Mouse (Mus musculus): ENCODE results near the gene Katna1. TPM values are rescaled to one million over a fixed set of nuclear protein-coding genes. Genes with fewer than 3 reads are reported as not detected.
"Not testable (repeated sequence)": the region's sequence is repeated elsewhere in the genome, so short reads cannot be mapped to it uniquely, and the experiment has no call there.

Katna1 gene
- polyA plus RNA-seq, 1 experiment from 2014 or later, result 59.5 TPM

DNA sequence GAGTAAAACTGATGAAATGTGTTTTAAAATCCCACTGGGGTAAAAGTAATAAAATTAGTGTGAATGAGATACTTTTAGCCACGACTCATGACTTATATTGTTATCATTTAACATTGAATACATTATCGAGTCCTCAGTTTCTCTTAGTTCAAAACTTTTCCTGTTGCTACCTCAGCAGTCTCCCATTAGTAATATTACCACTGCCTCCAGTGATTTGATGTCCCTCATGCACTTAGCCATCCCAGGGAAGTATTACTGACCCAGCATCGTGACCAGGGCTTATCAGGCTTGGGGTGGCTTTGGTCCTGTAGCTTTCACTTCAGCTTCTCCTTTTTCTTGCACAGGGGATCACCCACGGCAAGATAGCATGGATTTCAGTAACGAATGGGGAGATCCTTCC lies 15.7 kb upstream of the Katna1 start:
- Histone ChIP-seq H3K36me3 (ENCODE audit: control insufficient read depth, insufficient read depth, low read length) (peaks cover 89% of the 10 kb centered on the region), H3K27me3 (replicated peaks; ENCODE audit: control insufficient read depth, insufficient read depth, low read length) (no peaks in the 10 kb centered on the region), H3K27ac (ENCODE audit: low read depth) (no peak overlapping the region), H3K9me3 (ENCODE audit: control insufficient read depth, low read length) (no peaks in the 10 kb centered on the region), H3K9ac (ENCODE audit: low read length) (no peak overlapping the region), H3K4me1 (replicated peaks; ENCODE audit: control insufficient read depth, insufficient read depth, low read length) (no peaks in the 10 kb centered on the region), H3K4me3 (ENCODE audit: low read depth, low read length) (no peak overlapping the region), H3K4me2 (ENCODE audit: low read length) (no peak overlapping the region)
- DNase-seq (ENCODE audit: low spot score) (no peak), ATAC-seq (replicated peaks; ENCODE audit: low FRiP score, low TSS enrichment, low read depth) (no peak)
- 87% methylated on average over 5 of the region's 5 CpGs for WGBS

DNA sequence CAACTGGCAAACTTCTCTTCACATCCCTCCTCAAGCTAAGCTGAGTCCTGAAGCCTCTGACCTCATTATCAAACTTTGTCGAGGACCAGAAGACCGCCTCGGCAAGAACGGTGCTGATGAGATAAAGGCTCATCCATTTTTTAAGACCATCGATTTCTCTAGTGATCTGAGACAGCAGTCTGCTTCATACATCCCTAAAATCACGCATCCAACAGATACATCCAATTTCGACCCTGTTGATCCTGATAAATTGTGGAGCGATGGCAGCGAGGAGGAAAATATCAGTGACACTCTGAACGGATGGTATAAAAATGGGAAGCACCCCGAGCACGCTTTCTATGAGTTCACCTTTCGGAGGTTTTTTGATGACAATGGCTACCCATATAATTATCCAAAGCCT lies 13.3 kb upstream of the Katna1 start:
- ATAC-seq (replicated peaks; ENCODE audit: low FRiP score, low TSS enrichment, low read depth) (no peak), DNase-seq (ENCODE audit: low spot score) (no peak)
- no peak overlapping the region for H3K27ac ChIP-seq (ENCODE audit: low read depth)
- H3K4me2 ChIP-seq (ENCODE audit: low read length), result no peak overlapping the region
- no peak overlapping the region for H3K9ac ChIP-seq (ENCODE audit: low read length)
- no peaks in the 10 kb centered on the region for H3K27me3 ChIP-seq (replicated peaks; ENCODE audit: control insufficient read depth, insufficient read depth, low read length)
- no peaks in the 10 kb centered on the region for H3K9me3 ChIP-seq (ENCODE audit: control insufficient read depth, low read length)
- no peaks in the 10 kb centered on the region for H3K4me1 ChIP-seq (replicated peaks; ENCODE audit: control insufficient read depth, insufficient read depth, low read length)
- WGBS, result 92% methylated on average over 13 of the region's 13 CpGs
- no peak overlapping the region for H3K4me3 ChIP-seq (ENCODE audit: low read depth, low read length)
- H3K36me3 ChIP-seq (ENCODE audit: control insufficient read depth, insufficient read depth, low read length), result peaks cover 76% of the 10 kb centered on the region

DNA sequence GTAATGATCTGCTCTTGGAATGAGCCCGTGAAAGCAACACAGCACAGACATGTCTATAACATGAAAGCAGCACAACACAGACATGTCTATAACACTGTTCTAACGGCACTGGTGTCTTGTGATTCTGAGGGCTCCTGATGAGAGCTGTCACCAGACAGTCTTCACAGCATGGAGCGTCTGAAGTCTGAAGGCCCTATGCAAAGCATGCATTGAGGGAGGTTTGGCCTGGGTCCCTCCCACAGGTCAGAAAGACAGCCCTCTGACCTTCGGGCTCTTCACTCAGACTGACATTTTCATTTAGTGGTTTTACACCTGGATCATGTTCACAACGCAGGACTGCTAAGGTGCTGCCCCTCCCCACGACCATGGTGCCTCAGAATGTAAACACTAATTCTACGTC lies 10.7 kb upstream of the Katna1 start:
- H3K9me3 ChIP-seq (ENCODE audit: control insufficient read depth, low read length), result no peaks in the 10 kb centered on the region
- 64% methylated on average over 7 of the region's 7 CpGs for WGBS
- H3K9ac ChIP-seq (ENCODE audit: low read length), result no peak overlapping the region
- DNase-seq (ENCODE audit: low spot score), result no peak
- H3K27ac ChIP-seq (ENCODE audit: low read depth), result no peak overlapping the region
- H3K36me3 ChIP-seq (ENCODE audit: control insufficient read depth, insufficient read depth, low read length), result peaks cover 55% of the 10 kb centered on the region
- no peaks in the 10 kb centered on the region for H3K27me3 ChIP-seq (replicated peaks; ENCODE audit: control insufficient read depth, insufficient read depth, low read length)
- H3K4me1 ChIP-seq (replicated peaks; ENCODE audit: control insufficient read depth, insufficient read depth, low read length), result no peaks in the 10 kb centered on the region
- H3K4me3 ChIP-seq (ENCODE audit: low read depth, low read length), result no peak overlapping the region
- ATAC-seq (replicated peaks; ENCODE audit: low FRiP score, low TSS enrichment, low read depth), result no peak
- H3K4me2 ChIP-seq (ENCODE audit: low read length), result no peak overlapping the region

GRCm38 (mm10) chr10:7726501-7726812 lies 657 bp downstream of the Katna1 start:
- peak overlapping the region; percentile 73 for H3K9ac ChIP-seq (ENCODE audit: low read length)
- ATAC-seq (replicated peaks; ENCODE audit: low FRiP score, low TSS enrichment, low read depth), result no peak
- H3K27ac ChIP-seq (ENCODE audit: low read depth), result peak overlapping the region; percentile 69; the same call in 1 of the 2 replicates

GRCm38 (mm10) chr10:7727011-7727410 lies 1.2 kb downstream of the Katna1 start:
- H3K4me2 ChIP-seq (ENCODE audit: low read length), result peak overlapping the region; percentile 65
- H3K27me3 ChIP-seq (replicated peaks; ENCODE audit: control insufficient read depth, insufficient read depth, low read length), result no peaks in the 10 kb centered on the region
- ATAC-seq (replicated peaks; ENCODE audit: low FRiP score, low TSS enrichment, low read depth) (no peak), DNase-seq (ENCODE audit: low spot score) (no peak)
- H3K36me3 ChIP-seq (ENCODE audit: control insufficient read depth, insufficient read depth, low read length), result no peaks in the 10 kb centered on the region; the same call in 1 of the 2 replicates
- WGBS, result 26% methylated on average over 3 of the region's 3 CpGs
- H3K27ac ChIP-seq (ENCODE audit: low read depth), result no peak overlapping the region
- no peaks in the 10 kb centered on the region for H3K9me3 ChIP-seq (ENCODE audit: control insufficient read depth, low read length)
- peak overlapping the region; percentile 37; the same call in 1 of the 2 replicates for H3K9ac ChIP-seq (ENCODE audit: low read length)
- H3K4me3 ChIP-seq (ENCODE audit: low read depth, low read length), result peak overlapping the region; percentile 92
- no peaks in the 10 kb centered on the region; the same call in 1 of the 2 replicates for H3K4me1 ChIP-seq (replicated peaks; ENCODE audit: control insufficient read depth, insufficient read depth, low read length)

More at GRCm38 (mm10) chr10:7726501-7726812, 657 bp downstream of the Katna1 start:
- Histone ChIP-seq H3K4me2 (ENCODE audit: low read length) (peak overlapping the region; percentile 65), H3K4me1 (replicated peaks; ENCODE audit: control insufficient read depth, insufficient read depth, low read length) (no peaks in the 10 kb centered on the region; the same call in 1 of the 2 replicates), H3K9me3 (ENCODE audit: control insufficient read depth, low read length) (no peaks in the 10 kb centered on the region), H3K27me3 (replicated peaks; ENCODE audit: control insufficient read depth, insufficient read depth, low read length) (no peaks in the 10 kb centered on the region), H3K36me3 (ENCODE audit: control insufficient read depth, insufficient read depth, low read length) (no peaks in the 10 kb centered on the region; the same call in 1 of the 2 replicates), H3K4me3 (ENCODE audit: low read depth, low read length) (peak overlapping the region; percentile 92)
- peak; percentile 54 for DNase-seq (ENCODE audit: low spot score)
- under 1% methylated on average over 8 of the region's 8 CpGs for WGBS

GRCm38 (mm10) chr10:7731582-7731981 lies 5.8 kb downstream of the Katna1 start:
- H3K27me3 ChIP-seq (replicated peaks; ENCODE audit: control insufficient read depth, insufficient read depth, low read length), result no peaks in the 10 kb centered on the region
- H3K36me3 ChIP-seq (ENCODE audit: control insufficient read depth, insufficient read depth, low read length), result no peaks in the 10 kb centered on the region; the same call in 1 of the 2 replicates
- H3K9ac ChIP-seq (ENCODE audit: low read length), result no peak overlapping the region
- no peaks in the 10 kb centered on the region; the same call in 1 of the 2 replicates for H3K4me1 ChIP-seq (replicated peaks; ENCODE audit: control insufficient read depth, insufficient read depth, low read length)
- no peak for ATAC-seq (replicated peaks; ENCODE audit: low FRiP score, low TSS enrichment, low read depth)
- no peak overlapping the region for H3K27ac ChIP-seq (ENCODE audit: low read depth)
- DNase-seq (ENCODE audit: low spot score), result no peak
- H3K4me2 ChIP-seq (ENCODE audit: low read length), result no peak overlapping the region
- H3K4me3 ChIP-seq (ENCODE audit: low read depth, low read length), result no peak overlapping the region
- no peaks in the 10 kb centered on the region for H3K9me3 ChIP-seq (ENCODE audit: control insufficient read depth, low read length)

DNA sequence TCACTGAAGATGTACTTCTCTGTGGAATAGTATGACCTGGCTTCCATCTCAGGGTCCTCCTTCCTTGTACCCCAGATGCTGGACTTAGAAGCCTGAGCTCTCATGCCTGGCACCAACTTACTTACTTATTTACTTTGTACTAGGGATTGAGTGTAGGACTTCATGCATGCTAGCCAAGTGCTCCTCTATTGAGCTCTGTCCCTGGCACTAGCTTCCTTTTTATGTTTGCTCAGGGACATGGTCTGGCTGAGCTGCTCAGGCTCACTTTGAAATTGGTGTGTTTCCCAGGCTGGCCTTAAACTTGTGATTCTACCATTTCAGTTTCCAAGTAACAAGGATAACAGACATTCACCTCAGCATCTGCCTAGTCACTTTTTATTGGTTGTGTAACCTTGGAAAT lies 11.3 kb downstream of the Katna1 start:
- H3K9me3 ChIP-seq (ENCODE audit: control insufficient read depth, low read length), result no peaks in the 10 kb centered on the region
- H3K36me3 ChIP-seq (ENCODE audit: control insufficient read depth, insufficient read depth, low read length), result peaks cover 20% of the 10 kb centered on the region
- H3K9ac ChIP-seq (ENCODE audit: low read length), result no peak overlapping the region
- H3K4me3 ChIP-seq (ENCODE audit: low read depth, low read length), result no peak overlapping the region
- no peak for ATAC-seq (replicated peaks; ENCODE audit: low FRiP score, low TSS enrichment, low read depth)
- H3K27me3 ChIP-seq (replicated peaks; ENCODE audit: control insufficient read depth, insufficient read depth, low read length), result no peaks in the 10 kb centered on the region
- no peak overlapping the region for H3K4me2 ChIP-seq (ENCODE audit: low read length)
- H3K27ac ChIP-seq (ENCODE audit: low read depth), result no peak overlapping the region
- H3K4me1 ChIP-seq (replicated peaks; ENCODE audit: control insufficient read depth, insufficient read depth, low read length), result no peaks in the 10 kb centered on the region
- DNase-seq (ENCODE audit: low spot score), result no peak

DNA sequence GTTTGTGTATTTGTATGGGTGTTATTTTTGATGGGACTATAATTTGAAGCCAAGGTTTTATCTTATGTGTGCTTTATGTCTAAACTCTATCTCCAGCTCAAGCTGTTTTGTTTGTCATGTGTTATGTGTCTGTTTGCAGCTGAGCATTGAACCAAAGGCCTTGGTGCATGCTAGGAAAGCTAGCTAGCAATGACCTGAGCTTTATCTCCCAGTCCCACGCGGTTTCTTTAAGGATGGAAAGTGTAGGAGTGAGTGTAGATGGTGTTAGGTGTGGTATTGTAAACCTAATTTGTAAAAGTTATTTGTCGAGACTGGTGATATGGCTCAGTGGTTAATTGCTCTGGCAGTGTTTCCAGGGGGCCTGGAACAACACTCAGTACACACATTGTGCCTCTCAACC lies 12.1 kb downstream of the Katna1 start:
- Histone ChIP-seq H3K27me3 (replicated peaks; ENCODE audit: control insufficient read depth, insufficient read depth, low read length) (no peaks in the 10 kb centered on the region), H3K4me1 (replicated peaks; ENCODE audit: control insufficient read depth, insufficient read depth, low read length) (no peaks in the 10 kb centered on the region), H3K36me3 (ENCODE audit: control insufficient read depth, insufficient read depth, low read length) (peaks cover 24% of the 10 kb centered on the region), H3K4me3 (ENCODE audit: low read depth, low read length) (no peak overlapping the region), H3K27ac (ENCODE audit: low read depth) (no peak overlapping the region), H3K9me3 (ENCODE audit: control insufficient read depth, low read length) (no peaks in the 10 kb centered on the region), H3K9ac (ENCODE audit: low read length) (no peak overlapping the region), H3K4me2 (ENCODE audit: low read length) (no peak overlapping the region)
- whole genome bisulfite sequencing, result 65% methylated on average over 3 of the region's 3 CpGs
- ATAC-seq (replicated peaks; ENCODE audit: low FRiP score, low TSS enrichment, low read depth) (no peak), DNase-seq (ENCODE audit: low spot score) (no peak)

GRCm38 (mm10) chr10:7745528-7745927 lies 19.7 kb downstream of the Katna1 start:
- WGBS, result 97% methylated on average over 5 of the region's 6 CpGs
- H3K27me3 ChIP-seq (replicated peaks; ENCODE audit: control insufficient read depth, insufficient read depth, low read length); ATAC-seq (replicated peaks; ENCODE audit: low FRiP score, low TSS enrichment, low read depth); H3K4me2 ChIP-seq (ENCODE audit: low read length); DNase-seq (ENCODE audit: low spot score); H3K27ac ChIP-seq (ENCODE audit: low read depth); H3K4me3 ChIP-seq (ENCODE audit: low read depth, low read length); H3K9me3 ChIP-seq (ENCODE audit: control insufficient read depth, low read length); H3K9ac ChIP-seq (ENCODE audit: low read length); H3K4me1 ChIP-seq (replicated peaks; ENCODE audit: control insufficient read depth, insufficient read depth, low read length): not testable (repeated sequence)
- peaks cover 70% of the 10 kb centered on the region for H3K36me3 ChIP-seq (ENCODE audit: control insufficient read depth, insufficient read depth, low read length)
